Mouse (Mus musculus) common myeloid progenitor, adult 5-6 weeks (primary cell): ENCODE measurements at regions not wholly inside any gene's neighbourhood (a gene's known extent, or its start where the extent isn't known, plus 50 kb on each side); places are given as distances from the start of the nearest gene placed in this dataset.

Source experiments
- ATAC-seq: replicated peaks from 2 replicates; pipeline ENCODE4 v1.8.0; 2016; ENCODE audit warnings: low read depth, mild to moderate bottlenecking, moderate TSS enrichment, inconsistent platforms; ENCODE audit not compliant: poor library complexity, severe bottlenecking

GRCm38 (mm10) chr3:38543816-38544215 is 59.2 kb upstream of the Ankrd50 start:
- no peak for ATAC-seq

GRCm38 (mm10) chr3:38541296-38541695 is 56.7 kb upstream of the Ankrd50 start:
- no peak for ATAC-seq

- ATAC-seq: no peak
Observed at GRCm38 (mm10) chr3:38538309-38538708, 53.7 kb upstream of the Ankrd50 start.

GRCm38 (mm10) chr3:38537770-38538169 is 53.1 kb upstream of the Ankrd50 start:
- ATAC-seq: 0 out of 2 replicates have a peak, but pooled peaks have one; percentile 15
